Mouse (Mus musculus) B cell, adult 2 months (primary cell): ENCODE results near the gene Babam1.
A peak's percentile ranks its signal among the peaks of the same experiment; 100 is the strongest.

ENCODE experiments used
- DNase-seq, 2 experiments: peaks; one replicate each; pipeline ENCODE4 v3.0.0; 2022

Babam1 gene

DNA sequence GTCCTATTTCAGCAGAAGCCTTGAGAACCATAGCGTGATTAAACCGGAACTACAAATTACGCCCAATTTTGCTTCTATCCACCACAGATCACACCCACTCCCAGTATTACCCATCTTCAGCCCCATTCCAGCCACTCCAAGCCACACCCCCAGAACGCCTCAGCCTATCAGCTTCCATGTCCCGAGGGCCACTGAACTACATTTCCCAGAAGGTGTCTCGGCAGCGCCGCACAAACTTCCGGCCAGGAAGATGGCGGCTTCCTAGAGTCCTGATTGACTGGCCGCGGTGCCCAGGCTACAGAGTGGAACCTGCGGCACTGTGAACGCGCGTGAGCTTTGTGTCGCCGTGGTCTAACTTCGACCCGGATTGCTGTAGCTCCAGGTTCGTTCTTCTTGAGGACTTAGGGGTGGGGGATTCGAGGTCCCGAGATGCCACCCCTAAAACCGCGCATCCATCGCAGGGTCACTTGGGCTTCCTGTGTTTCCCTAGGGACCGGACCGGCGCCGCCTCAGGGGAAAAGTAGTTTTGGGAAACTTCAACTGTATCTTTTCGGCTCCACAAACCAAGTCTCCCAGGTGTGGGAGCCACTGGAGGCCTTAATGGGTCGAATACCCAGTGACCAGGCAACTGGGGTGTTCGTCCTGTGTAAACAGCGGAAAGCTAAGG, at the start of gene Babam1:
TSS of gene Babam1 (plus strand) at position 223 of the 667 bp plus-strand sequence.
- peak; percentile 86 to 89 for DNase-seq

DNA sequence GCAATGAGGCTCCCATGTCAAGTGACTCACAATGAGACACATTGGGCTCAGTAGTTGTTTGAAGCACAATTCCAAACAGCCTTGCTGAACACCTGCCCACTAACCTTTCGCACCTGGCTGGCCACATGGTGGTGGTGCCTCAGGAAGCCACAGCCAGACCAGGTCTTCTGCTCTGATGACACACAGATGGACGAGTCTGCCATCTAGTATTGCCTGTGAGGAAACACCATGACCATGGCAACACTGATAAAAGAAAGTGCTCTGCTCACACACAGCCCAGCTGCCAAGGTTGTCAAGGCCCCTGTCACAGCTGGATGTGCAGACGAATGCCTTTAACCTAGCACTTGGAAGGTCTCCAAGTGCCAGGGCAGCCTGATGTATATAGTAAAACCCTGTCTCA, 45.5 kb upstream of the Babam1 start:
- DNase-seq: no peak

DNA sequence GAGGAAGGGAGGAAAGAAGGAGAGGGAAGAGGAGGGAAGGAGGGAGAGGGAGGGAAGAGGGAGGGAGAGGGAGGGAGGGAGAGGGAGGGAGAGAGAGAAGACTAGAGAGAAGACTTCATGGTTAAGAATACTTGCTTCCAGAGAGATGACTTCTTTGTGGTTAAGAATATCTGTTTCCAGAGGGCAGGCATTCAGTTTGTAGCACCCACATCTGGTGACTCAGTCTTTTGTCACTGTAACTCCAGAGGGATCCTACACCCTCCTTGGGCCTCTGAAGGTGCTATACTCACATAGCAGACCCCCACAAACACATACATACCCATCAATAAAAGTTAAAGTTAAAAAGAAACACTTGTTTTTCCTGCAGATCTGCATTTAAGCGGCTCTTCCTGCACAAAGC, 45.1 kb upstream of the Babam1 start:
- no peak for DNase-seq

DNA sequence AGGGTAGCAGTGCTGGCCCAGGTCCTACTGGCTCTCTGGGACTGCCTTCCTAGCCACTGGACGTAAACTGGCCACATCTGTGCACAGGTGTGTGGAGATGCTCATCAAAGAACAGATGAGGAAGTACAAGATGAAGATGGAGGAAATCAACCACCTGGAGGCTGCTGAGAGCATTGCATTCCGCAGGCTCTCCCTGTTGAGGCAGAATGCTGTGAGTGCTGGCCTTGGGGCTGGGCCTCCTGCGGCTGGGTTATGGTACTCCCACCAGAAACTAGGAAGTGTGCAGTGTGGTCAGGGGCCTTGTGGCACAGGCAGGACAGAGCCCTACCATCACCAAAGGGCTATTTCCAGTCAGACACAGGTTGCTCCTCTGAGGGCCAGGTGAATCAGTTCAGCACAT, 38.6 kb upstream of the Babam1 start:
- DNase-seq: no peak

DNA sequence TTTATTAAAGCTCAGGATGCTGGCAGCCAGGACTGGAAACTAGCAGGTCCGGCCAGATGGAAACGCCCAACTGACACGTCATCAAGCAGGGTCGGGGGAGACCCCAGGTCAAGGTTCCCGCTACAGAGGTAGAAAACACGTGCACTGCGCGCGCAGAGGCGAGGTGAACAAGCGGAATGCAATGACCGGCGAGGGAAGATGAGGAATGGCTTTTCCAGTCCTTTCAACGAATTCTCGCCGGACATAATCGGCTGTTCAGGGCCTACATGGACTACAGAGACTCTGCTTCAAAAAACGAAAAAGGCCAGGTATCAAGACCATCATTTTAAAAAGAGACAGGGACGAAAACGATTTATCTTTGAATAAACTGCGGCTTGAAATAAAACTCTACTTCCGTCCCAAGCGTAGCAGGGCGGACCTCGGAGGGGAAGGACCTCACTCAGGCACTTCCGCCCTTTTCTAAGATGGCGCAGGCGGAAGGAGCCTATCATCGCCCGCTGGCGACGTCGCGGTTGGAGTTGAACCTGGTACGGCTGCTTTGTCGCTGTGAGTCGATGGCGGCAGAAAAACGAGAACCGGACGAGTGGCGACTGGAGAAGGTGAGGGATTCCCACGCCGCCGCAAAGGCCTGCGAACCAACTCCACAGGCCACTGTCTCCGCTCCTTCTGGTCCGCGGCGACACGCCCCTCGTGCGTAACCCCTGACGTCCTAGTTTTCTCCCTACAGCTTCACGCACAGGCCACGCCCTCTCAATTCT, 29.7 kb upstream of the Babam1 start, which contains the start of gene Use1:
TSS of gene Use1 (plus strand) at position 78 of the 758 bp plus-strand sequence.
- DNase-seq: peak; percentile 90 to 92

DNA sequence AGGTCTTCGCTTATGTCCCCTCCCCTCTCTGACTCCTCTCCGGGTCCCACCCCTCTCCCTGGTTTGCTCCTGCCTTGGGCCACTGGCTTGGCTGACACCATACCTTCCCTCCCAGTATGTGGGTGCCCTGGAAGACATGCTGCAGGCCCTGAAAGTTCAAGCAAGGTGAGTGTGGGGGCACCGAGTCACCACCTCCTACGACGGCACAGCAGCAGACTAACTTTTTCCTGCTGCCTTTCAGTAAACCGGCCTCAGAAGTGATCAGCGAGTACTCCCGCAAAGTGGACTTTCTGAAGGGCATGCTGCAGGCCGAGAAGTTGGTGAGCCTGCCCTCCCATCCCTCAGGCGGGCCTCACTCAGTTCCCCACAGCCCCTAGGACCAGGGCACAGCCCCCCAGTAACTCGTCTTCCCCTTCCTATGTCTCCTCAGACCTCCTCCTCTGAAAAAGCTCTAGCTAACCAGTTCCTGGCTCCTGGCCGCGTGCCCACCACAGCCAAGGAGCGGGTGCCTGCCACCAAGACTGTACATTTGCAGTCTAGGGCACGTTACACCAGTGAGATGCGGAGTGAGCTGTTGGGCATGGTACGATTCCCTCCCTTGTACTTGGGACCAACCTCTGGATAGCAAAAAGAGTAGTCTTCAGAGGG, 29.0 kb upstream of the Babam1 start:
- DNase-seq: no peak

DNA sequence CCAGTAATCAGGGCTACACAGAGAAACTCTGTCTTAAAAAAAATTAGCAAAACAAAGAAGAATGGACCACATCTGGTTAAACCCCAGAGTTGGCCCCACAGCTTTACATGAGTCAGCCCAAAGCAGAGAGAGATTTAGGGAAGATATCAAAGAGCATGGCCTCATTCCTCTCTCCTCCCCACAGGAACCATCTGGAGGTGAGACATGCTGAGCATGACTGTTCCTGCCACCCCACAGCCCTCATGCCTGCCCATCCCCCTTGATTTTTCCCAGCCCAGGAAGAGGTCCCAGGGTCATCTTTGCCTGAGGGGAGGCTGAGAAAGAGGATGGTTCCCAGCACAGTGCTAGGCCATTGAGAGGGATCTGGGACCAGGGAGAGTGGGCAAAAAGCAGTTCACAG, 28.3 kb upstream of the Babam1 start:
- no peak for DNase-seq

DNA sequence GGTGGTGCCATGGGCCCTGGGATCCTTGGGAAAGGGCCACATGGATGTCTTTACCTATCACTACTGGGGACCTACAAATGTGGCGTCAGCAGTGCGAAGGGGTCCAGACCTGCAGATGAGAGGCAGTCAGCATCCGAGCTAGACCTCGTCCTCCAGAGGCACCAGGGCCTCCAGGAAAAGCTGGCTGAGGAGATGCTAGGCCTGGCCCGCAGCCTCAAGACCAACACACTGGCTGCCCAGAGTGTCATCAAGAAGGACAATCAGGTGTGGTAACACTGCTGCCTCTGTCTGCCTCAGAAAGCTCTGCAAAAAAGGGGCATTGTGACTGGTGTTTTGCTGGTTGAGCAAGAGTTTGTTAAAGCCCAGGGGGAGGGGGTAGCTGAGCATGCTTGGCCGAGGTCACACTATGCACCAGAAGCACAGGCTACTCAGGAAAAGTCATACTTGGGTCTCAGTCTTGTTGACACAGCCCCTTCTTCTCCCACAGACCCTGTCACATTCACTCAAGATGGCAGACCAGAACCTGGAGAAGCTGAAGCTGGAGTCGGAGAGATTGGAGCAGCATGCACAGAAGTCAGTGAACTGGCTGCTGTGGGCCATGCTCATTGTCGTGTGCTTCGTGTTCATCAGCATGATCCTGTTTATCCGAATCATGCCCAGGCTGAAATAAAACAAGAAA, 27.5 kb upstream of the Babam1 start:
- no peak for DNase-seq

DNA sequence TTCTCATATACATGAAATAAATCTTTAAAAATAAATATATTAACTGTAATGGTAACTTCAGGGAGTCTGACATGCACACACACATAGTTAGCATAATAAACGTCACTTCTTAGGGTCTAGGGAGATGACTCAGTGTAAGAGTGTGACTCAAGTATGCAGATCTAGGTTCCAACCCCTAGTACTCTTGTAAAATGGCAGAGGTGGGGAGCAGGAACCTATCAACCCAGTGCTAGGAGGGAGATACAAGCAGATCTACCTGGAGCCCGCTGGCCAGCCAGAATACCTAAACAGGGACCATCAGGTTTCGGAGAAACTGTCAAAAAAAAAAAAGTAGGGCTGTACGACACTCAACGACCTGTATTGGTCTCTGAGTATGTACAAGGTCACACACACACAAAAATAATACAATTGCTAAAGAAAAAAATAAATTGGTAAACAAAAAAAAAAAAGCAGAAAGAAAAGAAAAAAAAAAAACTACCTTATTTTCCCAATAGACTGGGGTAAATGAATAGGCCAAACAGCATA, 25.9 kb upstream of the Babam1 start:
- no peak for DNase-seq

DNA sequence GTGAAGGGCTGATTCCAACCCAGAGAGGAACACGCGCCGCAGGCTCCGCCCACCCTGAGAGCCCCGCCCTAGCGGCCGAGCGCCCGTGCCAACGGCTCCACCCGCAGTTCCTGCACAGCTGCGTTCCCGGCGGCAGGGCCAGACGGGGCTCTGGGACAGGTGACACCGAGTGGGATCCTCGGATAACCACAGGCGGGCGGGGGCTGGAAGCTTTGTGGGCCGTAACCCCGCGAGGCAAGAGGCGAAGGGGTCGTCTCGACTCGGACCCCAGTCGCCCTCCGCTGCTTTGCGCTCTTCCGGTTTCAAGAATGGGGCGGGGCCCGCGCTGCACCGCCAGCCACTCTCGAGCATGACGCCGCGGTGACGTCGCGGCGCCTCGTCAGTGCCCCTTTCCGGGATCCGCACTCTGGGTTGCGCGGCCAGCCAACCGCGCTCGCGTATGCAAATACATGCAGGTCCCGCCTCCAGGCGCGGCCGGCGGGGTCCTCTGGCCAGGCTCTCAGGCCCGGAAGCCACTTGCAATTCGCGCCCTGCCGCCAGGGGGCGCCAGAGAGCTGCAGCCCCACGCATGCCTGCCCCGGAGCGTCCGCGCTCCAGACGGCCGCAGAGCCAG, 25.3 kb upstream of the Babam1 start, which contains the start of gene Ocel1:
TSS of gene Ocel1 (plus strand) at position 63 of the 613 bp plus-strand sequence.
- peak; percentile 98 to 99 for DNase-seq

DNA sequence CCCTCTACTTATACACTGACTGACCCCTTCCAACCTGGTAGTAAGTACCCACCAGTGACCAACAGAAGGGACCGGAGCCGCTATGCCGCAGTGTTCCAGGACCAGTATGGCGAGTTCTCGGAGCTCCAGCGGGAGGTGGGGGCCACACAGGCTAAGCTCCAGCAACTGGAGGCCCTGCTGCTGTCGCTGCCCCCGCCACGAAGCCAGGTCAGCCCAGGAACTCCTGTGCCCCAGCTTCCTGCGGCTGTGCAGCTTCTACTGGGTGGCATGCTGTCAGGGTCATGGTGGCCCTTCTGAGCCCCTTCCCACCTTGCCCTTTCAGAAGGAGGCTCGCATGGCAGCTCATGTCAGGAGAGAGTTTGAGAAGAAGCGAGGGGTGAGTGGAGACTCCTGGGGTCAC, 24.2 kb upstream of the Babam1 start:
- DNase-seq: no peak

DNA sequence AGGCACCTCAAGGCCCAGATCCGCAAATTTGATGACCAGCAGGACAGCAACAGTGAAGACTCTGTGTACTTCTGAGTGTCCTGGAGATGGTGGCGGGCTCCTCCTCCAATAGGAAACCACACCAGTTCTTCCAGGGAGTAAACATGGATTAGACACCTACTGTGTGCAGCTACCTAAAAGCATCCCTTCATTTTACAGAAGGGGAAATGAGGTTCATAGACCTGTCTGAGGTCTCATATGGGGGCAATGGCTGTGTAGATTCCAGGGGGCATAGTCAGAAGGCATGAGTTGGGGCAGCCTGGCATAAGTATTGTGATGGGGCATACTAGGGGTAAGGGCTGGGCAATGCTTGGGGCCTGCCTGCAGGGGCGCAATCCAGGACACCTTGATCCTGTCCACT, 23.7 kb upstream of the Babam1 start:
- no peak for DNase-seq

DNA sequence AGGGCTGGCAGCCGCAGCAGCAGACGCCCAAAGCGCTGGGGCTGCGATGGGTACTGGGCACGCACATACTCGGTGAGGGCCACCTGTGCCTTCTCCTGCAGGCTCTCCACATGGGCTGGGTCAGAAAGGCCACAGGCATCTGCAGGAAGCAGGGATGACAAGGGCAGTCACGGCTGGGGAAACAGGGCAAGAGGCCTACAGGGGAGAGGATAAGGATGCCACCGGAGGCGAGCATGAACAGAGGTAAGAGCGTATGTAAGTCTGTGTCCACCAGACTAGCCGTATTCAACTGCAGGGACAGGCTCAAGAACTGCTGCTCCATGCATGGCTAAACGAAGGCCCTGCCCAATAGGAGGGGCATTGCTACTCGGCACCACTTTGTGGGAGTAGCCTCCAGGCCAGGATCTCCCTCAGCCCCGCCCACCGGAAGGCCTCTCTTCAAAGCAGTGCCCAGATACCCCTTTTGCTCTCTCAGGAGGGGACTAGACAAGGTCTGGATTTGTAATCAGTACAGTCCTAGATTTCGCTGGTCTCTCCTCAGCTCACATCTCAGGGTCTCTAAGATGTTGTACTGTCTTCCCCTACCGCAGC, 21.9 kb upstream of the Babam1 start:
- DNase-seq: no peak

DNA sequence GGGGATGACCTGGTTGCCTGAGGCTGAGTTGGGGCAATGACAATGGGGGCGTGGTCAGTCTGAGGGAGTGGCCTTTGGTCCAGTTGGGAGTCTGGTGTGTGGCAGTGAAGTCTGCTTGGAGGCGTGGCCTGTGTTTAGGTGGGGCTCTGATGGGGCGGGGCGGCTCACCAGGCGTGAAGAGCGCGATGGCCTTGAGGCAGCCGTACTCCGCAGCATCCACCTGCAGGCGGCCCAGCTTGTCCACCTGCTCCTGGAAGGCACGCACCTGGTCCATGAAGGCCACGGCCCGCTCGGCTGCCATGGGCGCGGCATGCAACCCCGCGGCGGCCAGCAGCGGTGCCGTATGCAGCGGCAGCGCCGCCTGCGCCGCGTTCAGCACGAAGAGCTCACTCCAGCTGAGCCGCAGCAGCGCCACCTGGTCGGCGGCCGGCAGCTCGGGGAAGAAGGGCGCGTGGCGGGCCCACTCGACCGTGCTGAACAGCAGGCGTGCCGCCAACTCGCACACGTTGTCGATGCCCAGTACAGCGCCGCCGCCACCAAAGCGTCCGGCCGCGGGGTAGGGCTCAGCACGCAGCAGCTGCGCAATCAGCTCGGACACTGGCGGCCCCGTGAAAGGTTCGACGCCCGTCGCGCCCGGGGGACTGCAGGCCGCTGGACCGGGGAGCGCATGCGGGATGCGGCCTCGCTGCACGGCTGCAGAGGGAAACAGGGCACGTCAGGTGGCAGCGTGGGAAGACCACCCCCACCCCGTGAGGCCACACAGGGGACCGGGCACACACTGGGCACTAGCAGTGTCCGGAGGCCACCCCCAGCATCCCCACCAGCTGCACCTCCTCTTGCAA, 20.9 kb upstream of the Babam1 start:
- peak; percentile 64 to 67 for DNase-seq

DNA sequence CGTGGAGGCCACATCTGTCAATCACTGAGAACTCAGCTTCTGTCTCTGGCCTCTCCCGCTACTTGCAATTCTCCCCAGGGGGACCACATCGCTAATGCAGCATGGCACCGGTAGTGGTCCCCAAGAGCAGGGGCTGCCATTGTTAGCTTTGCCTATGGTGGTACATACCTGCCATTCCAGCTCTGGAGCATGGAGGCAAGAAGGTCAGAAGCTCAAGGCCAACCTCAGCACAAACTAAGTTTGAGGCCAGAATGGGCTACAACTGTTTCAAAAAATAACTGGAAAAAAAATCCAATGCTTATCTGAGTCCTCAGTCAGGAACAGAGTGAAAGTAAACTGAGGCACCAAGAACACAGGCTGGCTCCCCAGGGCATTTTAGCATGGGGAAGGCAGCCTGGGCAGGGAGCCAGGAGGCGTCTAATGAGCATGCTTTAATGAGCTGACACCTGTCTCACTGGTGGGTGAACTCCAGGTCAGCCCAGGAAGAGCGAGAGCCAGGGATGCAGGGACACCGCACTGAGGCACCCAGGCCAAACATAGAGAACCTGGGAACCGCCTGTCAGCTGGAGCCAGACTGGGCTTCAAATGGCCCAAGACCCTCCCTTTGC, 20.1 kb upstream of the Babam1 start:
- DNase-seq: no peak

DNA sequence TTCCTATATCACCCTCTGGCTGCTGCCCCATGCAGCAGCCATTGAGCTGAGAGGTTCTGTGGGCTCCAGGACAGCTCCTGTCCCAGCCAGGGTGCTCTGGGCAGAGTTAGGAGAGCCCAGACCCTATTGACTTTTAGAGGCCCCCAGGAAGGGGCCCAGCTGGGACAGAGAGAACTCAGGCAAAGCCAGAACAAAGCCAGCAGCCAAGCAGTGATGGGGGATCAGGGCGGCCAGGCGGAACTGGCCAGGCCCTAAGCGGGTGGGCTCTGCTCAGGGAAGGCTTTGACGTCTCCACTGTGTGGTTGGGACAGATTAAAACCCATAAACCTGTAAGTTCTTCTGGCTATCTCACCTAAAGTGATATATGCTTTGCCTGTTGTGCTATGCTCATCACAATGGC, 17.7 kb upstream of the Babam1 start:
- no peak for DNase-seq

DNA sequence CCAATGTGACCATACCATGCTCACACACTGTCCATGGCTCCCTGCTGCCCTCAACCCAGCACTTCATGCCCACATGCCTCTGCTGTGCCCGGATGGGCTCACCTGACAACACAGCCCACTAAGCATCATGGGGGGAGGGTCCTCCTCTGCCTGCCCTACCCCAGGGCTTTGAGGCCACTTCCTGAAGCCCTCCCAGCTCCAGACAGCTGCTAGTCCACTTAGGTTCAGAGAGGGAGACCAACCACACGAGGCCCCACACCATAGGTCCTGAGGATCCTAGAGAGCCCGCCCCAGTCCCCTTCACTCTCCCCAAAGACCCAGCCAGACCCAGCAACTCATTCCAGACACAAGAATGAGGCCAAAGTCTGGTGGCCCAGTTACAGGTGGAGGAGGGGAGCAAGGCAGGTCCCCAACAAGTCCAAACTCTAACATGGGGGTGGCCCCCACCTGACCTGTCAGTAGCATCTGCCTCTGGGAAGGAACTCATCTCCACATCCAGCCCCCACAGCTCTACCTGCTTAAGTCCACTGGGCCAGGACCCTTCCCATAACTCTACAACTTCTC, 17.1 kb upstream of the Babam1 start:
- DNase-seq: no peak

DNA sequence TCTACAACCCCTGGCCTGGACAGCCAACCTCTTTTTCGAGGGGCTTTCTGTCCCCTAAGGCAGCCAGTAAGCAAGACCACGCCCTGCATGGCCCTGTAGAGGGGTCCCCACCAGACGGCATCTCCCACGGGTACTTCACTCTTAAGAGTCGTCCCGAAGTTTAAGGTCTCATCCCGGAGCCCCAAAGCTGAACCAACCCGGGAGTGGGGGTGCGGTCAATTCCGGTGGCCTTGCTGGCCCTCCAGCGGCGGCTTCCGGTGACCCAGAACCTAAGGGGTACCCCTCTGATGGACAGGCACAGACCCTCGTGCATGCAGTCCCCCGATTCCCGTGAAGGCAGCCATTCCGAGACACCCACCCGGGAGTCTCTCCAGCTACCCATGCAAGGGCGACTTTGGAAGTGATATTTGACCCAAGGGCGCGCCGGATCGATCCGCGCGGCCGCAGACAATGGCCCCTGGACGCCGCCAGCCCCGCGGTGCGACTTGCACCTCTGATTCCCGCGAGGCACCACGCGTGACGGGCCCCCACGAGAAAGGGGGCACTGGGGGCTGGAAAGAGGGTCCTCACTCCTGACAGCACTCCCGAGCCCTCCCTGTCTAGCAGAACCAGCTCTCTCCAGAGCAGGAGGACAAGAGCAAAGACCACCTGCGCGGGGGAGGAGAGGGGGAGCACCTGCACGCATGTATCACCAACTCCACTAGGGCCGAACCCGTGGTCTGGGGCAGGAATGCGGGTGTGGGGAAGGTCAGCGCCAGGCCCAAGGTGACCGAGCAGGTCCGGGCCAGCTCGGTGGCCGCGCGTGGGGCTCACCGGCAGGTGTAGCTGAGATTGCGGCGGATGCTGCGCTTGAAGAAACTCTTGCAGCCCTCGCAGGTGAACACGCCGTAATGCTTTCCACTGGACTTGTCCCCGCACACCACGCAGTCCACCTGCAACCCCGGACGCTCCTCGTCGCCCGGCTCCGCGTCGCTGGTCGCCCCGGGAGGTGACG, 16.2 kb upstream of the Babam1 start:
- DNase-seq: no peak

DNA sequence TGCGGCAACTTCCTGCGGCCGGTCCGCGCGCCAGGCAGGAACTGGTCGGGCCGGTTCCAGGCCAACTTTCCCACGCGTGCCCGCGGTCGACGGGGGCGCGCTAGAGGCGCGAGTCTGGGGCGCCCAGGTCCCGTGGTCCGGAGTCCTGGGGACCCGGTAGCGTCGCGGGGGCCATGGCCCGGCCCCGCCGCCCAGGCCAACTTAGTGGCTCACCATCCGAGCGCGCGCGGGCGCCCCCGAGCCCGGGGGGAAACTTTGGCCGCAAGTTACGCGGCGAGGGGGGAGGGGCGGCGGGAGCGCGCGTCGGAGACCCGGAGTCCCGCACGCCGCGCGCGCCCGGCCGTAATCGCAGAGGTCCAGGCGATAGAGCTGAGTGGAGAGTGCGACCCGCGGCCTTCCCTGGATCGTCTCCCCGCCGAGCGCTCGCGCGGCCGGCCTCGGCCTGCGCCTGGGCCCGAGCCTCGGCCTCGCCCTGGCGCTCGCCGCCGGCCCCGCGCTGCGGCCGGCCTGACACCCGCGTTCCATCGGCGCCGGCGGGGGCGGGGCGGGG, 15.2 kb upstream of the Babam1 start, which contains the start of gene Nr2f6:
TSS of gene Nr2f6 (minus strand) at position 540 of the 550 bp plus-strand sequence.
- peak in 1 of 2 experiments; percentile 50 for DNase-seq
